ENCODE assay signal across 8 mouse cellular contexts in genomic region chr7:81707471-81708140, GRCm38 (mm10). TPM values are rescaled to one million over a fixed set of nuclear protein-coding genes. Genes with fewer than 3 reads are reported as not detected.
DNase-seq lines count a peak whose midpoint lies in the region; ATAC-seq and TF ChIP-seq lines count a peak whose summit lies in the region.

Gene Homer2 (minus strand): TSS chr7:81707527.

- H3K9me3 ChIP-seq in kidney, postnatal 0 days (replicated peaks; ENCODE audit: low read length) = no peaks in the 10 kb centered on the region
- H3K9me3 ChIP-seq in midbrain, postnatal 0 days (ENCODE audit: low read length) = peaks cover 5% of the 10 kb centered on the region; the same call in 1 of the 2 replicates

- H3K4me1 ChIP-seq in kidney, postnatal 0 days (replicated peaks; ENCODE audit: insufficient read depth, low read length) = peaks cover 4% of the 10 kb centered on the region; the same call in 1 of the 2 replicates
- H3K4me1 ChIP-seq in midbrain, postnatal 0 days (ENCODE audit: insufficient read depth, low read length) = peaks cover 4% of the 10 kb centered on the region; the same call in 1 of the 2 replicates

- H3K27ac ChIP-seq in kidney, postnatal 0 days = no peak within 1 kb of the TSS
- H3K27ac ChIP-seq in midbrain, postnatal 0 days (ENCODE audit: low read depth, low read length) = peak within 1 kb of the TSS; percentile 33

- no peaks in the 10 kb centered on the region for H3K27me3 ChIP-seq in kidney, postnatal 0 days (ENCODE audit: insufficient read depth, low read length)
- no peaks in the 10 kb centered on the region for H3K27me3 ChIP-seq in midbrain, postnatal 0 days (ENCODE audit: insufficient read depth, low read length)

- no peaks in the 10 kb centered on the region for H3K36me3 ChIP-seq in kidney, postnatal 0 days (ENCODE audit: insufficient read depth, low read length)
- no peaks in the 10 kb centered on the region for H3K36me3 ChIP-seq in midbrain, postnatal 0 days (ENCODE audit: insufficient read depth, low read length)

- no peak for ATAC-seq in kidney, postnatal 0 days (replicated peaks; ENCODE audit: low FRiP score, low read depth)
- ATAC-seq in midbrain, postnatal 0 days (ENCODE audit: low FRiP score) = peak; percentile 42; the same call in 1 of the 2 replicates

- H3K4me3 ChIP-seq in kidney, postnatal 0 days (replicated peaks; ENCODE audit: low read depth, low read length) = peak within 1 kb of the TSS; percentile 57
- peak within 1 kb of the TSS; percentile 67 for H3K4me3 ChIP-seq in midbrain, postnatal 0 days (ENCODE audit: low read depth, low read length)

- H3K4me2 ChIP-seq in kidney, postnatal 0 days (ENCODE audit: low read length) = peak within 1 kb of the TSS; percentile 98
- peak within 1 kb of the TSS; percentile 75 for H3K4me2 ChIP-seq in midbrain, postnatal 0 days (ENCODE audit: low read depth, low read length, poor library complexity, severe bottlenecking)

- peak within 1 kb of the TSS; percentile 55 for H3K9ac ChIP-seq in kidney, postnatal 0 days (ENCODE audit: low read depth, low read length)
- peak within 1 kb of the TSS; percentile 72 for H3K9ac ChIP-seq in midbrain, postnatal 0 days (replicated peaks; ENCODE audit: low read length, poor library complexity, severe bottlenecking)

- 67% methylated on average over 14 of the region's 14 CpGs for WGBS in kidney, postnatal 0 days
- 72% methylated on average over 14 of the region's 14 CpGs for WGBS in midbrain, postnatal 0 days

- TF ChIP-seq CTCF in kidney, postnatal 0 days (IDR thresholded peaks at IDR 0.05; ENCODE audit: low read depth) = no peak
- TF ChIP-seq CTCF in midbrain, postnatal 0 days (IDR thresholded peaks at IDR 0.05) = no peak

- no peak for DNase-seq in kidney, postnatal 0 days (ENCODE audit: low spot score)
- DNase-seq in kidney, postnatal 25 days = no peak
- peak; percentile 69 to 73 for DNase-seq in cerebellum, postnatal 14 days
- peak; percentile 36 for DNase-seq in heart, adult 8-10 months (ENCODE audit: low spot score)
- DNase-seq in layer of hippocampus, postnatal 14 days (ENCODE audit: low spot score in 2 of 2) = no peak
- no peak for DNase-seq in midbrain, postnatal 0 days (ENCODE audit: low spot score)
- no peak for DNase-seq in spleen, postnatal 14 days (ENCODE audit: low spot score in 2 of 2)
- DNase-seq in thymus, postnatal 14 days = no peak

RNA-seq across cellular contexts. Expression of gene Homer2, which starts in this region (rescaled TPM):
- polyA plus RNA-seq in kidney, postnatal 0 days (2015; fragmentation: Nextera tagmentation; extraction: Ambion mirVana) = 8.2 and 8.4 TPM in 2 replicates
- total RNA-seq in heart, adult 8-10 months (2022) = 100 to 1,000 TPM in 2 of 4 experiments, 10 to 100 TPM in 2; 87.9 to 110 (median 104) TPM
- 100 to 1,000 TPM in 1 of 2 experiments, 10 to 100 TPM in 1; 96.9 to 104 TPM for total RNA-seq in layer of hippocampus, postnatal 14 days (2021)
- 23.7 and 25.6 TPM in 2 replicates for total RNA-seq in midbrain, postnatal 0 days (2014; rRNA removed)
- polyA plus RNA-seq in midbrain, postnatal 0 days (2015; fragmentation: Nextera tagmentation; extraction: Ambion mirVana) = 23.5 and 29.5 TPM in 2 replicates

Comparison
In these comparisons a context has a peak if more than half of its experiments do, and no peak if none do; other contexts are left out.
1. DNase-seq: peak in cerebellum, postnatal 14 days (2 of 2) and heart, adult 8-10 months (single experiment); none in kidney, postnatal 0 days (single experiment), kidney, postnatal 25 days (0 of 2), layer of hippocampus, postnatal 14 days (0 of 2), midbrain, postnatal 0 days (single experiment), spleen, postnatal 14 days (0 of 2) and thymus, postnatal 14 days (single experiment).